In the genomic region with DNA sequence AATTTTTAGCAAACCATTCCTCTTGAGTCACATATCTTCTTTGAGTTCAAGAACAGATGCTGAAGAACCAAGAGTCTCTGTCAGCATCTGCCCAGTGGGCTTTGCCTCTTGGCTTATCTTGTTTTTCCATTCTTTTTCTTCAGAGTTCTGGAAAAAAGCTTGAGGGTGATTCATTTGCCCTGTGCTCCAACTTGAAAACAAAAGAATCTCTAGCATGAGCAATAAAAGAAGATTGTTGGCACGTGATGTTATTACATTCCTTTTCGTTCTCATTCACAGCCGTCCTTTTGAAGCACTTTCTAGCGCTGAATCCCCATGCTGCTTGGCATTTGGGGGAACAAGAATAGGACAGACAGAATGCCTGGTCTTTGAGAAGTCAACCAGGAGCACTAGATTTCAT, we compare ENCODE assay signal across 23 mouse cellular contexts. TPM values are rescaled to one million over a fixed set of nuclear protein-coding genes. Genes with fewer than 3 reads are reported as not detected.
DNase-seq lines count a peak whose midpoint lies in the region; ATAC-seq and TF ChIP-seq lines count a peak whose summit lies in the region.
"Had no signal": no experiment of that assay in that cellular context is flagged by ENCODE, and none has a peak within 500 bp of the region (broad histone marks: within the 10 kb centered on the region; RNA-seq: fewer than 3 reads in every experiment).

No protein-coding gene starts in this region.

- H3K27ac ChIP-seq in gastrocnemius, adult 2 months, result peak overlapping the region; percentile 59
- H3K27ac ChIP-seq in kidney, postnatal 0 days, result no peak overlapping the region
- no peak overlapping the region for H3K27ac ChIP-seq in forebrain, embryonic 11.5 days (ENCODE audit: low read depth, low read length)
- H3K27ac ChIP-seq: embryonic facial prominence, embryonic 13.5 days; forebrain, embryonic 12.5 days; heart, embryonic 13.5 days; hindbrain, embryonic 10.5 days; kidney, embryonic 15.5 days; layer of hippocampus, adult 2 months; liver, embryonic 14.5 days; midbrain, embryonic 12.5 days had no signal

- DNase-seq in gastrocnemius, adult 2 months, result no peak
- DNase-seq in gastrocnemius, adult 8-10 months (ENCODE audit: low spot score in 2 of 2), result no peak
- DNase-seq in kidney, postnatal 0 days (ENCODE audit: low spot score), result peak; percentile 37
- no peak for DNase-seq in kidney, postnatal 25 days
- DNase-seq in Muller cell, postnatal 12 days (ENCODE audit: inconsistent ontology term), result peak; percentile 95
- peak; percentile 39 for DNase-seq in fibroblast of lung, adult 2 months (ENCODE audit: low read depth)
- no peak for DNase-seq in thymus, postnatal 0 days (ENCODE audit: low spot score)
- no peak for DNase-seq in forebrain, embryonic 11.5 days (ENCODE audit: low spot score)
- DNase-seq: adrenal gland, postnatal 36 days; B cell, adult 2 months; cerebellum, adult 9-10 months; left cerebral cortex, postnatal 4 days; right cerebral cortex, postnatal 4 days; thymus, postnatal 4 days had no signal

- H3K4me3 ChIP-seq in gastrocnemius, adult 2 months, result no peak overlapping the region
- no peak overlapping the region for H3K4me3 ChIP-seq in kidney, postnatal 0 days (replicated peaks; ENCODE audit: low read depth, low read length)
- H3K4me3 ChIP-seq in forebrain, embryonic 11.5 days (ENCODE audit: low read depth, low read length), result no peak overlapping the region
- H3K4me3 ChIP-seq: embryonic facial prominence, embryonic 13.5 days; forebrain, embryonic 12.5 days; heart, embryonic 13.5 days; hindbrain, embryonic 10.5 days; kidney, embryonic 15.5 days; layer of hippocampus, adult 2 months; midbrain, embryonic 12.5 days had no signal

- no peak for TF ChIP-seq CTCF in gastrocnemius, adult 2 months (IDR thresholded peaks at IDR 0.05)
- no peak for TF ChIP-seq CTCF in kidney, postnatal 0 days (IDR thresholded peaks at IDR 0.05; ENCODE audit: low read depth)

- H3K27me3 ChIP-seq in kidney, postnatal 0 days (ENCODE audit: insufficient read depth, low read length), result no peaks in the 10 kb centered on the region
- no peaks in the 10 kb centered on the region for H3K27me3 ChIP-seq in forebrain, embryonic 11.5 days (ENCODE audit: control insufficient read depth, insufficient read depth, low read length)
- H3K27me3 ChIP-seq: embryonic facial prominence, embryonic 13.5 days; forebrain, embryonic 12.5 days; kidney, embryonic 15.5 days; midbrain, embryonic 12.5 days had no signal

- no peaks in the 10 kb centered on the region for H3K4me1 ChIP-seq in kidney, postnatal 0 days (replicated peaks; ENCODE audit: insufficient read depth, low read length)
- no peaks in the 10 kb centered on the region for H3K4me1 ChIP-seq in forebrain, embryonic 11.5 days (replicated peaks; ENCODE audit: control insufficient read depth, insufficient read depth, low read length)
- H3K4me1 ChIP-seq: forebrain, embryonic 12.5 days; kidney, embryonic 15.5 days; midbrain, embryonic 12.5 days had no signal

- no peaks in the 10 kb centered on the region for H3K36me3 ChIP-seq in kidney, postnatal 0 days (ENCODE audit: insufficient read depth, low read length)
- H3K36me3 ChIP-seq in forebrain, embryonic 11.5 days (ENCODE audit: control insufficient read depth, insufficient read depth, low read length), result no peaks in the 10 kb centered on the region
- H3K36me3 ChIP-seq: embryonic facial prominence, embryonic 13.5 days; forebrain, embryonic 12.5 days; heart, embryonic 13.5 days; hindbrain, embryonic 10.5 days; kidney, embryonic 15.5 days; midbrain, embryonic 12.5 days had no signal

- H3K9me3 ChIP-seq in kidney, postnatal 0 days (replicated peaks; ENCODE audit: low read length), result no peaks in the 10 kb centered on the region
- no peaks in the 10 kb centered on the region for H3K9me3 ChIP-seq in forebrain, embryonic 11.5 days (ENCODE audit: control insufficient read depth, low read length)
- H3K9me3 ChIP-seq: embryonic facial prominence, embryonic 13.5 days; forebrain, embryonic 12.5 days; heart, embryonic 13.5 days; hindbrain, embryonic 10.5 days; kidney, embryonic 15.5 days; midbrain, embryonic 12.5 days had no signal

- H3K9ac ChIP-seq in kidney, postnatal 0 days (ENCODE audit: low read depth, low read length), result no peak overlapping the region
- no peak overlapping the region for H3K9ac ChIP-seq in forebrain, embryonic 11.5 days (ENCODE audit: low read length)
- H3K9ac ChIP-seq: embryonic facial prominence, embryonic 13.5 days; forebrain, embryonic 12.5 days; heart, embryonic 13.5 days; kidney, embryonic 15.5 days; liver, embryonic 14.5 days; midbrain, embryonic 12.5 days had no signal

- WGBS in kidney, postnatal 0 days, result 41% methylated on average over 4 of the region's 4 CpGs
- 65% methylated on average over 4 of the region's 4 CpGs for WGBS in forebrain, embryonic 11.5 days

- H3K4me2 ChIP-seq in kidney, postnatal 0 days (ENCODE audit: low read length), result no peak overlapping the region
- no peak overlapping the region for H3K4me2 ChIP-seq in forebrain, embryonic 11.5 days (ENCODE audit: low read depth, low read length, severe bottlenecking)
- H3K4me2 ChIP-seq: embryonic facial prominence, embryonic 13.5 days; forebrain, embryonic 12.5 days; heart, embryonic 13.5 days; kidney, embryonic 15.5 days; midbrain, embryonic 12.5 days had no signal

- intact Hi-C loops in gastrocnemius, adult 2 months (cut with DNase I), result no loop called here

- ATAC-seq in kidney, postnatal 0 days (replicated peaks; ENCODE audit: low FRiP score, low read depth), result no peak
- no peak for ATAC-seq in forebrain, embryonic 11.5 days (replicated peaks; ENCODE audit: low FRiP score)
- ATAC-seq: inflammation-experienced regulatory T-cells, adult 6 months had no signal

RNA-seq across cellular contexts. Expression of a gene that starts 42.2 kb away (rescaled TPM):
- 1 to 10 TPM; 3.3 to 7.4 TPM for total RNA-seq in gastrocnemius, adult 2 months (2021)
- 10 to 100 TPM in 1 of 4 experiments, 1 to 10 TPM in 3; 6.7 to 14.8 (median 8.5) TPM for total RNA-seq in gastrocnemius, adult 8-10 months (2022)
- polyA plus RNA-seq in kidney, postnatal 0 days (2015; fragmentation: Nextera tagmentation; extraction: Ambion mirVana), result 28.7 and 28.9 TPM in 2 replicates
- 4.4 and 5.5 TPM in 2 replicates for polyA plus RNA-seq in thymus, postnatal 0 days (2015; fragmentation: Nextera tagmentation; extraction: Ambion mirVana)
- 0.57 and 0.76 TPM in 2 replicates for polyA plus RNA-seq in forebrain, embryonic 11.5 days (2014; fragmentation: Nextera tagmentation; extraction: Ambion mirVana)
- polyA plus RNA-seq: inflammation-experienced regulatory T-cells, adult 6 months had no signal

RNA-seq across cellular contexts. Expression of a gene that starts 55.3 kb away (rescaled TPM):
- under 1 TPM; 0.36 to 0.53 TPM for total RNA-seq in gastrocnemius, adult 2 months (2021)
- under 1 TPM; 0.07 to 0.63 (median 0.42) TPM for total RNA-seq in gastrocnemius, adult 8-10 months (2022)
- polyA plus RNA-seq in kidney, postnatal 0 days (2015; fragmentation: Nextera tagmentation; extraction: Ambion mirVana), result 10.0 and 12.1 TPM in 2 replicates
- polyA plus RNA-seq in thymus, postnatal 0 days (2015; fragmentation: Nextera tagmentation; extraction: Ambion mirVana), result 2.7 and 3.4 TPM in 2 replicates
- polyA plus RNA-seq in forebrain, embryonic 11.5 days (2014; fragmentation: Nextera tagmentation; extraction: Ambion mirVana), result 30.7 and 33.2 TPM in 2 replicates
- polyA plus RNA-seq: inflammation-experienced regulatory T-cells, adult 6 months had no signal

Comparison
In these comparisons a context has a peak if more than half of its experiments do, and no peak if none do; other contexts are left out.
1. DNase-seq: peak in kidney, postnatal 0 days (single experiment), Muller cell, postnatal 12 days (single experiment) and fibroblast of lung, adult 2 months (single experiment); none in gastrocnemius, adult 2 months (single experiment), gastrocnemius, adult 8-10 months (0 of 2), kidney, postnatal 25 days (0 of 2), thymus, postnatal 0 days (single experiment) and forebrain, embryonic 11.5 days (single experiment).